Mouse (Mus musculus): ENCODE data around the gene Rpl10. TPM values are rescaled to one million over a fixed set of nuclear protein-coding genes. Genes with fewer than 3 reads are reported as not detected.
A peak's percentile ranks its signal among the peaks of the same experiment; 100 is the strongest.

Gene Rpl10
- total and polyA plus RNA-seq, 2 experiments from 2014 or later = 408 to 2,035 TPM

GRCm38 (mm10) chrX:74244614-74245083 is 26.0 kb upstream of the Rpl10 start:
- Histone ChIP-seq H3K4me2 (ENCODE audit: low read depth, low read length, poor library complexity, severe bottlenecking) (peak overlapping the region; percentile 55), H3K9me3 (ENCODE audit: low read length) (no peaks in the 10 kb centered on the region), H3K27me3 (ENCODE audit: insufficient read depth, low read length) (no peaks in the 10 kb centered on the region), H3K4me1 (ENCODE audit: insufficient read depth, low read length) (no peaks in the 10 kb centered on the region), H3K9ac (replicated peaks; ENCODE audit: low read length, poor library complexity, severe bottlenecking) (peak overlapping the region; percentile 68), H3K27ac (ENCODE audit: low read depth, low read length) (peak overlapping the region; percentile 87), H3K36me3 (ENCODE audit: insufficient read depth, low read length) (peaks cover 23% of the 10 kb centered on the region), H3K4me3 (ENCODE audit: low read depth, low read length) (peak overlapping the region; percentile 45)
- WGBS = 27% methylated on average over 2 of the region's 3 CpGs
- ATAC-seq (ENCODE audit: low FRiP score) = peak; percentile 29
- TF ChIP-seq CTCF (IDR thresholded peaks at IDR 0.05) = no peak
- peak; percentile 71 for DNase-seq (ENCODE audit: low spot score)

- DNase-seq (ENCODE audit: low spot score) = no peak
These were observed 25.5 kb upstream of the Rpl10 start for GRCm38 (mm10) chrX:74245107-74245506.

GRCm38 (mm10) chrX:74245687-74246086 is 24.9 kb upstream of the Rpl10 start:
- Histone ChIP-seq H3K4me3 (ENCODE audit: low read depth, low read length) (peak overlapping the region; percentile 45), H3K9me3 (ENCODE audit: low read length) (no peaks in the 10 kb centered on the region), H3K4me2 (ENCODE audit: low read depth, low read length, poor library complexity, severe bottlenecking) (peak overlapping the region; percentile 55), H3K4me1 (ENCODE audit: insufficient read depth, low read length) (no peaks in the 10 kb centered on the region), H3K27me3 (ENCODE audit: insufficient read depth, low read length) (no peaks in the 10 kb centered on the region), H3K36me3 (ENCODE audit: insufficient read depth, low read length) (peaks cover 14% of the 10 kb centered on the region), H3K9ac (replicated peaks; ENCODE audit: low read length, poor library complexity, severe bottlenecking) (peak overlapping the region; percentile 68), H3K27ac (ENCODE audit: low read depth, low read length) (peak overlapping the region; percentile 87)
- peak; percentile 53 for ATAC-seq (ENCODE audit: low FRiP score)
- no peak for TF ChIP-seq CTCF (IDR thresholded peaks at IDR 0.05)
- peak; percentile 79 for DNase-seq (ENCODE audit: low spot score)
- WGBS = 28% methylated on average over 21 of the region's 21 CpGs

More at GRCm38 (mm10) chrX:74245107-74245506, 25.5 kb upstream of the Rpl10 start:
- no peak for ATAC-seq (ENCODE audit: low FRiP score)
- H3K4me3 ChIP-seq (ENCODE audit: low read depth, low read length) = peak overlapping the region; percentile 45
- H3K36me3 ChIP-seq (ENCODE audit: insufficient read depth, low read length) = peaks cover 19% of the 10 kb centered on the region
- 23% methylated on average over 1 of the region's 1 CpGs for WGBS
- peak overlapping the region; percentile 68 for H3K9ac ChIP-seq (replicated peaks; ENCODE audit: low read length, poor library complexity, severe bottlenecking)
- peak overlapping the region; percentile 55 for H3K4me2 ChIP-seq (ENCODE audit: low read depth, low read length, poor library complexity, severe bottlenecking)
- no peaks in the 10 kb centered on the region for H3K27me3 ChIP-seq (ENCODE audit: insufficient read depth, low read length)
- peak overlapping the region; percentile 87 for H3K27ac ChIP-seq (ENCODE audit: low read depth, low read length)
- no peaks in the 10 kb centered on the region for H3K9me3 ChIP-seq (ENCODE audit: low read length)
- H3K4me1 ChIP-seq (ENCODE audit: insufficient read depth, low read length) = no peaks in the 10 kb centered on the region
- TF ChIP-seq CTCF (IDR thresholded peaks at IDR 0.05) = no peak

- peaks cover 9% of the 10 kb centered on the region for H3K36me3 ChIP-seq (ENCODE audit: insufficient read depth, low read length)
- no peak for TF ChIP-seq CTCF (IDR thresholded peaks at IDR 0.05)
- no peaks in the 10 kb centered on the region for H3K4me1 ChIP-seq (ENCODE audit: insufficient read depth, low read length)
- peak; percentile 94 for DNase-seq (ENCODE audit: low spot score)
- H3K27ac ChIP-seq (ENCODE audit: low read depth, low read length) = peak overlapping the region; percentile 87
- peak overlapping the region; percentile 55 for H3K4me2 ChIP-seq (ENCODE audit: low read depth, low read length, poor library complexity, severe bottlenecking)
- WGBS = 19% methylated on average over 38 of the region's 38 CpGs
- peak overlapping the region; percentile 68 for H3K9ac ChIP-seq (replicated peaks; ENCODE audit: low read length, poor library complexity, severe bottlenecking)
- H3K9me3 ChIP-seq (ENCODE audit: low read length) = no peaks in the 10 kb centered on the region
- peak overlapping the region; percentile 45 for H3K4me3 ChIP-seq (ENCODE audit: low read depth, low read length)
- no peaks in the 10 kb centered on the region for H3K27me3 ChIP-seq (ENCODE audit: insufficient read depth, low read length)
- ATAC-seq (ENCODE audit: low FRiP score) = peak; percentile 88
These were observed 24.4 kb upstream of the Rpl10 start for GRCm38 (mm10) chrX:74246213-74246681.

- H3K27ac ChIP-seq (ENCODE audit: low read depth, low read length) = peak overlapping the region; percentile 69
- H3K4me1 ChIP-seq (ENCODE audit: insufficient read depth, low read length) = no peaks in the 10 kb centered on the region
- H3K36me3 ChIP-seq (ENCODE audit: insufficient read depth, low read length) = 0 out of 2 replicates have a peak, but pooled peaks cover 5% of the 10 kb centered on the region
- no peaks in the 10 kb centered on the region for H3K9me3 ChIP-seq (ENCODE audit: low read length)
- DNase-seq (ENCODE audit: low spot score) (no peak), ATAC-seq (ENCODE audit: low FRiP score) (peak; percentile 6)
- no peaks in the 10 kb centered on the region for H3K27me3 ChIP-seq (ENCODE audit: insufficient read depth, low read length)
- WGBS = 26% methylated on average over 13 of the region's 15 CpGs
- H3K4me2 ChIP-seq (ENCODE audit: low read depth, low read length, poor library complexity, severe bottlenecking) = peak overlapping the region; percentile 55
- H3K9ac ChIP-seq (replicated peaks; ENCODE audit: low read length, poor library complexity, severe bottlenecking) = peak overlapping the region; percentile 39; the same call in 1 of the 2 replicates
- peak overlapping the region; percentile 45 for H3K4me3 ChIP-seq (ENCODE audit: low read depth, low read length)
- no peak for TF ChIP-seq CTCF (IDR thresholded peaks at IDR 0.05)
These were observed 23.9 kb upstream of the Rpl10 start for GRCm38 (mm10) chrX:74246693-74247092.

DNA sequence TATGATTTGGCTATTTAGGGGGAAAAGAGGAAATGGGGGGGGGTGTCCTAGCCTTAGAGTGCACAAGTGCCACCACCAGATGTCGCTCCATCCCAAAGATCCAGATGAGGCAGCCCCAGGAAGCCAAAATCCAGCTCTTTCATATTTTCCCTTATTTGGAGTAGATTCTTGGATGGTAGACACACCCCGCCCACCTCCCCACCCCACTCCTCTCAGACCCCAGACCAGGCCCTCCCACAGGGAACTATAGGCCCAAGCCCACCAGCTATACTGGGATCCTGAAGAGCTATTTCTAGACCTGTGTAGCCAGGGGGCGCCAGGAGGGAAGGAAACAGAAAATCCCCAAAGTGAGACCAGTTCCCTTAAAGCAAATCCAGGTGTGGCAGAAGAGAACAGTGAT is 22.0 kb upstream of the Rpl10 start:
- Histone ChIP-seq H3K27ac (ENCODE audit: low read depth, low read length) (no peak overlapping the region), H3K9me3 (ENCODE audit: low read length) (no peaks in the 10 kb centered on the region), H3K4me2 (ENCODE audit: low read depth, low read length, poor library complexity, severe bottlenecking) (peak overlapping the region; percentile 57; the same call in 1 of the 2 replicates), H3K9ac (replicated peaks; ENCODE audit: low read length, poor library complexity, severe bottlenecking) (no peak overlapping the region), H3K4me1 (ENCODE audit: insufficient read depth, low read length) (no peaks in the 10 kb centered on the region), H3K27me3 (ENCODE audit: insufficient read depth, low read length) (no peaks in the 10 kb centered on the region), H3K36me3 (ENCODE audit: insufficient read depth, low read length) (no peaks in the 10 kb centered on the region), H3K4me3 (ENCODE audit: low read depth, low read length) (no peak overlapping the region)
- peak; percentile 57 for DNase-seq (ENCODE audit: low spot score)
- ATAC-seq (ENCODE audit: low FRiP score) = no peak
- peak; percentile 65 for TF ChIP-seq CTCF (IDR thresholded peaks at IDR 0.05)
- WGBS = 20% methylated on average over 3 of the region's 3 CpGs

All from midbrain, postnatal 0 days (tissue).